Mouse (Mus musculus): ENCODE measurements around the gene Pld6.

GRCm38 (mm10) chr11:59787199-59787781 is at the start of gene Pld6:
- peak; percentile 40 for TF ChIP-seq POLR2A (IDR thresholded peaks at IDR 0.05; ENCODE audit: insufficient read length, low read depth)
- TF ChIP-seq TCF12 (IDR thresholded peaks at IDR 0.05; ENCODE audit: insufficient read depth, poor library complexity, severe bottlenecking) = no peak
- TF ChIP-seq MAX (IDR thresholded peaks at IDR 0.05; ENCODE audit: low read depth) = no peak
- TF ChIP-seq POLR2AphosphoS2 (IDR thresholded peaks at IDR 0.05; ENCODE audit: insufficient read length, low read depth) = peak; percentile 42
- peak in 2 of 3 experiments; percentile 36 to 42 for TF ChIP-seq MYOG (IDR thresholded peaks at IDR 0.05; ENCODE audit: control insufficient read depth in 1 of 3, insufficient read depth in 1 of 3, insufficient read length in 2 of 3, low read depth in 2 of 3)
- peak in 2 of 3 experiments; percentile 25 to 61 for TF ChIP-seq MYOD1 (IDR thresholded peaks at IDR 0.05; ENCODE audit: control insufficient read depth in 1 of 3, insufficient read length in 2 of 3, low read depth in 2 of 3)
- no peak for TF ChIP-seq CEBPB (IDR thresholded peaks at IDR 0.05; ENCODE audit: insufficient read depth, poor library complexity, severe bottlenecking)
